Mouse (Mus musculus): ENCODE results near the gene Ccdc74a.

DNA sequence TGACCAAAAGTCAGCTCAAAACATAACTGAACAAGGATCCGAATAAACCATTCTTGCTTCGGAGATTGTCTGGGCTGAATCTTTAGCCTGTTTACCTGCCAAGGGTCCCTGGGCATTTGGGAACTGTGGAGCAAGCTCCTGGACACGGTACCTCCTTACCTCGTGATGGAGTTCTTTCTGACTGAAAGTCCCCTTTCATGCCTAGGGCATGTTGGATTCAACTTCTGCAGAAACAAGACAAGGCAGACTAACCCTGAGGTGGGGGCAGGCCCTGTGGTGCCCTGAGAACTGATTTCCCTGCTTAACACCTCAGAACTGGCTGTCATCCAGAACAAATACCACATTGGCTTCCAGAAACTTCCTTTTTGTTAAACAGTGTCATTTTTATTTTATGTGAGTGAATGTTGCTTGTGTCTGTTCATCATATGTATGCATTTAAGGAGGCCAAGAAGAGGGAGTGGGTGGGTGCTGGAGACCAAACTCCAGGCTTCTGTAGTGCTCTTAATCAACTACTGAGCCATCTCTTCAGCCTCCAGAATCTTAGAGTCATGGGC, 2.8 kb upstream of the Ccdc74a start:
- TF ChIP-seq ZNF384 (IDR thresholded peaks at IDR 0.05; ENCODE audit: low read depth, low read length), result no peak
- TF ChIP-seq TCF12 (IDR thresholded peaks at IDR 0.05; ENCODE audit: low read depth, low read length), result no peak
- TF ChIP-seq CTCF (IDR thresholded peaks at IDR 0.05 in 2 of 3, conservative IDR thresholded peaks at IDR 0.05 in 1 of 3; ENCODE audit: control insufficient read depth in 1 of 3, insufficient read depth in 1 of 3, low read depth in 2 of 3, low read length in 3 of 3, poor library complexity in 1 of 3, severe bottlenecking in 1 of 3), result no peak
- TF ChIP-seq POLR2A (IDR thresholded peaks at IDR 0.05; ENCODE audit: control insufficient read depth in 1 of 2, insufficient read depth in 1 of 2, low read depth in 1 of 2, low read length in 2 of 2, poor library complexity in 1 of 2), result 0 out of 4 replicates have a peak, but pooled peaks of 1 of the 2 experiments have one; percentile 22
- no peak for TF ChIP-seq USF2 (IDR thresholded peaks at IDR 0.05; ENCODE audit: borderline replicate concordance in 1 of 2, insufficient read depth in 1 of 2, low read depth in 1 of 2, low read length in 2 of 2)
- no peak for TF ChIP-seq POLR2AphosphoS5 (IDR thresholded peaks at IDR 0.05; ENCODE audit: borderline replicate concordance, low read depth, low read length)
- peak; percentile 76; the same call in 1 of the 2 replicates for TF ChIP-seq RCOR1 (IDR thresholded peaks at IDR 0.05; ENCODE audit: low read depth, low read length)
- no peak for TF ChIP-seq NRF1 (IDR thresholded peaks at IDR 0.05; ENCODE audit: insufficient read depth, low read depth, low read length, poor library complexity, severe bottlenecking)
- TF ChIP-seq POLR2AphosphoS2 (IDR thresholded peaks at IDR 0.05; ENCODE audit: low read length), result no peak; the same call in 1 of the 2 replicates
- TF ChIP-seq MYC (IDR thresholded peaks at IDR 0.05; ENCODE audit: low read depth, low read length), result no peak
